Mouse (Mus musculus) left cerebral cortex, adult 11 months (tissue): ENCODE data around the gene Phxr2.

Experiments used
- DNase-seq: peaks from one replicate; pipeline ENCODE4 v3.0.0; 2022; ENCODE audit warnings: low spot score

The Phxr2 gene

GRCm38 (mm10) chr10:99132595-99133272 is 6.6 kb upstream of the Phxr2 start:
- DNase-seq, result no peak

GRCm38 (mm10) chr10:99132189-99132588 is 6.1 kb upstream of the Phxr2 start:
- no peak for DNase-seq

- no peak for DNase-seq
These were observed 5.2 kb upstream of the Phxr2 start for GRCm38 (mm10) chr10:99131298-99131697.

- DNase-seq, result no peak
These were observed 4.5 kb upstream of the Phxr2 start for GRCm38 (mm10) chr10:99130611-99131010.

- DNase-seq, result no peak
These were observed 1.7 kb upstream of the Phxr2 start for GRCm38 (mm10) chr10:99127691-99128261.

- no peak for DNase-seq
These were observed 829 bp upstream of the Phxr2 start for GRCm38 (mm10) chr10:99126954-99127353.

- no peak for DNase-seq
These were observed 6.7 kb downstream of the Phxr2 start for GRCm38 (mm10) chr10:99119471-99119870.

GRCm38 (mm10) chr10:99118697-99119096 is 7.4 kb downstream of the Phxr2 start:
- no peak for DNase-seq

GRCm38 (mm10) chr10:99117876-99118275 is 8.2 kb downstream of the Phxr2 start:
- no peak for DNase-seq

- DNase-seq, result no peak
These were observed 9.2 kb downstream of the Phxr2 start for GRCm38 (mm10) chr10:99116650-99117615.

- no peak for DNase-seq
These were observed 9.9 kb downstream of the Phxr2 start for GRCm38 (mm10) chr10:99116237-99116632.

GRCm38 (mm10) chr10:99115471-99116236 is 10.5 kb downstream of the Phxr2 start:
- DNase-seq, result no peak

GRCm38 (mm10) chr10:99114295-99114694 is 11.8 kb downstream of the Phxr2 start:
- no peak for DNase-seq

- DNase-seq, result no peak
These were observed 12.6 kb downstream of the Phxr2 start for GRCm38 (mm10) chr10:99113533-99113932.

- no peak for DNase-seq
These were observed 17.6 kb downstream of the Phxr2 start for GRCm38 (mm10) chr10:99108431-99108982.

- DNase-seq, result no peak
These were observed 18.2 kb downstream of the Phxr2 start, which contains the start of gene Galnt4 for GRCm38 (mm10) chr10:99107964-99108363. Gene Galnt4 (plus strand): TSS chr10:99108159.

- DNase-seq, result peak; percentile 59
These were observed 19.2 kb downstream of the Phxr2 start, which contains the start of gene Poc1b for GRCm38 (mm10) chr10:99106703-99107631. Gene Poc1b (plus strand): TSS chr10:99107036.

- no peak for DNase-seq
These were observed 19.8 kb downstream of the Phxr2 start for GRCm38 (mm10) chr10:99106311-99106702.

GRCm38 (mm10) chr10:99105522-99105921 is 20.6 kb downstream of the Phxr2 start:
- DNase-seq, result no peak

GRCm38 (mm10) chr10:99097374-99097773 is 28.8 kb downstream of the Phxr2 start:
- no peak for DNase-seq
